ENCODE assay signal across 12 mouse cellular contexts in the genomic region with DNA sequence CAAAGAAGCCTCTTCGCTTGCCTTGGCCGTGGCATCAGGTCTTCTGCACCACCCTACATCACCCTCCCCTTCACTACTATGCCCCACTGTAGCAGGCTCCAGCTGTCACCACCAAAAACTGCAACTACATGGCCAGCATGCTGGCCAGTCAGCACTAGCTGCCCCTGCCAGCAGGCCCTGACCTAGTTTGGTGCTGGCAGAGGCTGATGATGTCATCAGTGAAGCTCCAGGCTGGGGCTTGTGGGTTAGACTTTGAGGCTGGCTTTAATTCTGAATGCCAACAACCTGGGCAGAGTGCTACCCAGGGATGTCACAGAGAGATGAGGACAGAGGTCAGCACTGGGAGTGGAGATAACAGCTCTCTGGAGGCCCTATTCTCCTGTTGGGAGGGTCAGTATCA. TPM values are rescaled to one million over a fixed set of nuclear protein-coding genes. Genes with fewer than 3 reads are reported as not detected.
DNase-seq lines count a peak whose midpoint lies in the region; ATAC-seq and TF ChIP-seq lines count a peak whose summit lies in the region.
"Had no signal": no experiment of that assay in that cellular context is flagged by ENCODE, and none has a peak within 500 bp of the region (broad histone marks: within the 10 kb centered on the region; RNA-seq: fewer than 3 reads in every experiment).

No protein-coding gene starts in this region.

- DNase-seq in liver, adult 2 months (ENCODE audit: extremely low read depth, low read depth, low spot score) = peak; percentile 94
- DNase-seq in adrenal gland, postnatal 14 days = peak; percentile 80
- peak; percentile 40 for DNase-seq in cerebellum, adult 8-10 months
- DNase-seq in retina, postnatal 1 day = peak; percentile 89
- DNase-seq in layer of hippocampus, adult 9-10 months (ENCODE audit: low spot score) = no peak
- DNase-seq: kidney, postnatal 36 days; liver, embryonic 13.5 days; lung, postnatal 14 days had no signal

- no peak for ATAC-seq in liver, embryonic 12.5 days
- no peak for ATAC-seq in forebrain, embryonic 15.5 days (replicated peaks)

- H3K27ac ChIP-seq in liver, adult 2 months (replicated peaks; ENCODE audit: insufficient read depth, low read depth, low read length) = no peak overlapping the region
- no peak overlapping the region for H3K27ac ChIP-seq in liver, embryonic 12.5 days
- H3K27ac ChIP-seq in forebrain, embryonic 15.5 days (replicated peaks) = no peak overlapping the region
- H3K27ac ChIP-seq: heart, embryonic 15.5 days; liver, embryonic 13.5 days; midbrain, embryonic 12.5 days had no signal

- no peaks in the 10 kb centered on the region for H3K27me3 ChIP-seq in liver, adult 2 months (ENCODE audit: control insufficient read depth, insufficient read depth, low read length)
- no peaks in the 10 kb centered on the region for H3K27me3 ChIP-seq in liver, embryonic 12.5 days (replicated peaks)
- H3K27me3 ChIP-seq in forebrain, embryonic 15.5 days = no peaks in the 10 kb centered on the region
- H3K27me3 ChIP-seq: heart, embryonic 15.5 days; liver, embryonic 13.5 days; midbrain, embryonic 12.5 days had no signal

- no peaks in the 10 kb centered on the region for H3K36me3 ChIP-seq in liver, adult 2 months (ENCODE audit: control insufficient read depth, insufficient read depth, low read length)
- no peaks in the 10 kb centered on the region for H3K36me3 ChIP-seq in liver, embryonic 12.5 days
- H3K36me3 ChIP-seq in forebrain, embryonic 15.5 days = no peaks in the 10 kb centered on the region
- H3K36me3 ChIP-seq: heart, embryonic 15.5 days; liver, embryonic 13.5 days; midbrain, embryonic 12.5 days had no signal

- no peak for TF ChIP-seq CTCF in liver, adult 2 months (IDR thresholded peaks at IDR 0.05; ENCODE audit: low read depth, low read length)

- 71% methylated on average over 2 of the region's 2 CpGs for WGBS in liver, adult 2 months
- 71% methylated on average over 2 of the region's 2 CpGs for WGBS in liver, embryonic 12.5 days (ENCODE audit: insufficient replicate concordance)
- 91% methylated on average over 2 of the region's 2 CpGs for WGBS in forebrain, embryonic 15.5 days

- no peak overlapping the region for H3K4me2 ChIP-seq in liver, embryonic 12.5 days
- no peak overlapping the region for H3K4me2 ChIP-seq in forebrain, embryonic 15.5 days (replicated peaks)
- H3K4me2 ChIP-seq: heart, embryonic 15.5 days; liver, embryonic 13.5 days; midbrain, embryonic 12.5 days had no signal

- H3K9ac ChIP-seq in liver, adult 2 months (ENCODE audit: low read depth, low read length) = no peak overlapping the region
- no peak overlapping the region for H3K9ac ChIP-seq in liver, embryonic 12.5 days
- no peak overlapping the region for H3K9ac ChIP-seq in forebrain, embryonic 15.5 days (replicated peaks)
- H3K9ac ChIP-seq: heart, embryonic 15.5 days; liver, embryonic 13.5 days; midbrain, embryonic 12.5 days had no signal

- peaks cover 3% of the 10 kb centered on the region; the same call in 1 of the 2 replicates for H3K4me1 ChIP-seq in liver, adult 2 months (ENCODE audit: control insufficient read depth, insufficient read depth, low read length)
- no peaks in the 10 kb centered on the region for H3K4me1 ChIP-seq in liver, embryonic 12.5 days
- no peaks in the 10 kb centered on the region for H3K4me1 ChIP-seq in forebrain, embryonic 15.5 days
- H3K4me1 ChIP-seq: heart, embryonic 15.5 days; liver, embryonic 13.5 days; midbrain, embryonic 12.5 days had no signal

- H3K4me3 ChIP-seq in liver, adult 2 months (ENCODE audit: insufficient read depth, low read depth, low read length) = no peak overlapping the region
- no peak overlapping the region for H3K4me3 ChIP-seq in liver, embryonic 12.5 days
- H3K4me3 ChIP-seq in forebrain, embryonic 15.5 days = no peak overlapping the region
- H3K4me3 ChIP-seq: heart, embryonic 15.5 days; liver, embryonic 13.5 days; midbrain, embryonic 12.5 days had no signal

- TF ChIP-seq POLR2A in liver, adult 2 months (IDR thresholded peaks at IDR 0.05; ENCODE audit: extremely low read depth, insufficient read depth, low read length) = no peak

- H3K79me2 ChIP-seq in liver, adult 2 months (ENCODE audit: control insufficient read depth, insufficient read depth, low read length) = no peaks in the 10 kb centered on the region

- no peaks in the 10 kb centered on the region for H3K9me3 ChIP-seq in liver, embryonic 12.5 days (replicated peaks)
- no peaks in the 10 kb centered on the region for H3K9me3 ChIP-seq in forebrain, embryonic 15.5 days
- H3K9me3 ChIP-seq: heart, embryonic 15.5 days; liver, embryonic 13.5 days; midbrain, embryonic 12.5 days had no signal

RNA-seq across cellular contexts. Expression of gene Nectin1, which starts 35.1 kb away (rescaled TPM):
- total RNA-seq in liver, adult 2 months (2014; rRNA removed) = 4.0 and 10.3 TPM in 2 replicates
- polyA plus RNA-seq in liver, adult 2 months (2012; rRNA removed) = 38.6 and 48.0 TPM in 2 replicates
- polyA plus RNA-seq in liver, embryonic 12.5 days (2016; fragmentation: Nextera tagmentation; extraction: Ambion mirVana) = 1.8 and 1.9 TPM in 2 replicates
- 15.7 and 21.5 TPM in 2 replicates for total RNA-seq in adrenal gland, postnatal 14 days (2021)
- 10.1 and 10.2 TPM in 2 replicates for polyA plus RNA-seq in forebrain, embryonic 15.5 days (2015; fragmentation: Nextera tagmentation; extraction: Ambion mirVana)
